Mouse (Mus musculus) heart, postnatal 25 days (tissue): Measurements from ENCODE around the gene Ipo9. TPM values are rescaled to one million over a fixed set of nuclear protein-coding genes. Genes with fewer than 3 reads are reported as not detected.
A peak's percentile ranks its signal among the peaks of the same experiment; 100 is the strongest.
"Not testable (repeated sequence)": the region's sequence is repeated elsewhere in the genome, so short reads cannot be mapped to it uniquely, and the experiment has no call there.

Source experiments
- DNase-seq: peaks from one replicate; pipeline ENCODE4 v3.0.0; 2022; ENCODE audit warnings: low spot score
- intact Hi-C: fragments of 180-260 bp; cut with DNase I; formaldehyde crosslinking; loops from one replicate; pipeline ENCODE4 v1.15.1; 2025
- total RNA-seq, 2 experiments: library from RNA; stranded (reverse); gene quantifications; 2 replicates each; pipeline ENCODE4 v1.2.3; 2021

The Ipo9 gene
- total RNA-seq, 2 experiments from 2014 or later: 32.2 to 36.0 TPM

- intact Hi-C loops: no loop called here
- no peak for DNase-seq
These were observed 10.7 kb upstream of the Ipo9 start for GRCm38 (mm10) chr1:135440986-135441385.

GRCm38 (mm10) chr1:135438801-135439200 lies 8.5 kb upstream of the Ipo9 start:
- no peak for DNase-seq
- intact Hi-C loops: loop anchor here (10.0 kb wide), 1 partner anchor 264 kb away; no protein-coding TSS in a partner anchor

- DNase-seq: no peak
- intact Hi-C loops: loop anchor here (10.0 kb wide), 1 partner anchor 261 kb away; no protein-coding TSS in a partner anchor
These were observed 5.5 kb upstream of the Ipo9 start for GRCm38 (mm10) chr1:135435823-135436222.

- DNase-seq: no peak
- intact Hi-C loops: loop anchor here (10.0 kb wide), 1 partner anchor 256 kb away; no protein-coding TSS in a partner anchor
These were observed 344 bp upstream of the Ipo9 start for GRCm38 (mm10) chr1:135430669-135431017.

- intact Hi-C loops: no loop called here
- no peak for DNase-seq
These were observed 2.9 kb downstream of the Ipo9 start for GRCm38 (mm10) chr1:135427390-135427789.

- no peak for DNase-seq
- intact Hi-C loops: no loop called here
These were observed 3.7 kb downstream of the Ipo9 start for GRCm38 (mm10) chr1:135426645-135427044.

GRCm38 (mm10) chr1:135422772-135423171 lies 7.5 kb downstream of the Ipo9 start:
- intact Hi-C loops: no loop called here
- DNase-seq: no peak

GRCm38 (mm10) chr1:135413996-135414395 lies 16.3 kb downstream of the Ipo9 start:
- peak; percentile 21 for DNase-seq
- intact Hi-C loops: loop anchor here (2.0 kb wide), 1 partner anchor 15 kb away; no protein-coding TSS in a partner anchor

GRCm38 (mm10) chr1:135412130-135412529 lies 18.2 kb downstream of the Ipo9 start:
- intact Hi-C loops: loop anchor here (2.0 kb wide), 1 partner anchor 17 kb away; no protein-coding TSS in a partner anchor
- no peak for DNase-seq

GRCm38 (mm10) chr1:135410967-135411366 lies 19.3 kb downstream of the Ipo9 start:
- peak; percentile 66 for DNase-seq
- intact Hi-C loops: no loop called here

GRCm38 (mm10) chr1:135408973-135409372 lies 21.3 kb downstream of the Ipo9 start:
- no peak for DNase-seq
- intact Hi-C loops: no loop called here

- DNase-seq: no peak
- intact Hi-C loops: no loop called here
These were observed 24.9 kb downstream of the Ipo9 start for GRCm38 (mm10) chr1:135405356-135405755.

- no peak for DNase-seq
- intact Hi-C loops: no loop called here
These were observed 28.7 kb downstream of the Ipo9 start for GRCm38 (mm10) chr1:135401452-135402110.

GRCm38 (mm10) chr1:135399466-135399865 lies 30.8 kb downstream of the Ipo9 start:
- no peak for DNase-seq
- intact Hi-C loops: no loop called here

- DNase-seq: no peak
- intact Hi-C loops: no loop called here
These were observed 45.1 kb downstream of the Ipo9 start for GRCm38 (mm10) chr1:135385161-135385560.

- intact Hi-C loops: no loop called here
- DNase-seq: no peak
These were observed 46.1 kb downstream of the Ipo9 start for GRCm38 (mm10) chr1:135384171-135384570.

- DNase-seq, intact Hi-C loops: not testable (repeated sequence)
These were observed 48.7 kb downstream of the Ipo9 start for GRCm38 (mm10) chr1:135381560-135381959.

- DNase-seq: no peak
- intact Hi-C loops: no loop called here
These were observed 50.0 kb downstream of the Ipo9 start for GRCm38 (mm10) chr1:135380071-135380991.

GRCm38 (mm10) chr1:135379048-135379447 lies 51.3 kb downstream of the Ipo9 start:
- DNase-seq: no peak
- intact Hi-C loops: no loop called here

GRCm38 (mm10) chr1:135378576-135378975 lies 51.7 kb downstream of the Ipo9 start:
- intact Hi-C loops: no loop called here
- no peak for DNase-seq
